Mouse (Mus musculus) limb, embryonic 13.5 days (tissue): Measurements from ENCODE around the gene Ear10. TPM values are rescaled to one million over a fixed set of nuclear protein-coding genes. Genes with fewer than 3 reads are reported as not detected.
"Not testable (repeated sequence)": the region's sequence is repeated elsewhere in the genome, so short reads cannot be mapped to it uniquely, and the experiment has no call there.

Source experiments
- ATAC-seq: fragments of 200-750 bp; cut with Nextera tagmentation; 2 replicates; pipeline ENCODE4 v1.8.0; 2017; ENCODE audit warnings: low read depth, moderate number of reproducible peaks, moderate TSS enrichment; ENCODE audit not compliant: low FRiP score
- H3K27ac ChIP-seq: fragments of 300-500 bp; sonication (generic); 2 replicates; pipeline ENCODE4 v1.5.1; 2015; ENCODE audit warnings: inconsistent platforms, mild to moderate bottlenecking, moderate library complexity
- H3K27me3 ChIP-seq: fragments of 300-500 bp; sonication (generic); 2 replicates; pipeline ENCODE4 v1.6.1; 2015; ENCODE audit warnings: mild to moderate bottlenecking, inconsistent platforms
- H3K36me3 ChIP-seq: fragments of 300-500 bp; sonication (generic); 2 replicates; pipeline ENCODE4 v1.6.1; 2015; ENCODE audit warnings: inconsistent platforms, mild to moderate bottlenecking, moderate library complexity
- H3K4me1 ChIP-seq: fragments of 300-500 bp; sonication (generic); 2 replicates; pipeline ENCODE4 v1.6.1; 2015; ENCODE audit warnings: inconsistent platforms
- H3K4me2 ChIP-seq: fragments of 300-500 bp; sonication (generic); replicated peaks from 2 replicates; pipeline ENCODE4 v1.6.1; 2015; ENCODE audit warnings: inconsistent platforms, mild to moderate bottlenecking, moderate library complexity
- H3K4me3 ChIP-seq: fragments of 300-500 bp; sonication (generic); 2 replicates; pipeline ENCODE4 v1.5.1; 2015; ENCODE audit warnings: moderate library complexity, mild to moderate bottlenecking, inconsistent platforms
- H3K9ac ChIP-seq: fragments of 300-500 bp; sonication (generic); 2 replicates; pipeline ENCODE4 v1.6.1; 2015; ENCODE audit warnings: mild to moderate bottlenecking, inconsistent platforms
- H3K9me3 ChIP-seq: fragments of 300-500 bp; sonication (generic); 2 replicates; pipeline ENCODE4 v1.6.1; 2016; ENCODE audit warnings: inconsistent platforms
- WGBS: fragments of 180-500 bp; shearing (Covaris S2); methylation state at CpG from one replicate; pipeline ENCODE4 v1.1.7; 2015; 5-methylcytosine and 5-hydroxymethylcytosine counted together
- polyA plus RNA-seq: library from polyadenylated mRNA; unstranded; fragments of >200 nt; fragmentation: Nextera tagmentation; extraction: Ambion mirVana; gene quantifications from 2 replicates; pipeline ENCODE4 v1.2.1, GENCODE M21; 2015

Ear10 gene
- polyA plus RNA-seq, result not detected in 2 replicates

GRCm38 (mm10) chr14:43923459-43923858, at the start of gene Ear10:
Ear10 (minus strand) TSS chr14:43923559.
- not testable (repeated sequence) for H3K4me3 ChIP-seq, H3K27me3 ChIP-seq, H3K27ac ChIP-seq, H3K4me1 ChIP-seq, H3K9ac ChIP-seq, H3K4me2 ChIP-seq, ATAC-seq, H3K9me3 ChIP-seq, H3K36me3 ChIP-seq
- 83% methylated on average over 3 of the region's 3 CpGs for WGBS

- H3K4me3 ChIP-seq, H3K27ac ChIP-seq, H3K9ac ChIP-seq, H3K9me3 ChIP-seq, H3K36me3 ChIP-seq, H3K4me2 ChIP-seq, ATAC-seq, H3K4me1 ChIP-seq, H3K27me3 ChIP-seq: not testable (repeated sequence)
- no CpG with 5 or more reads among the region's 2 CpGs for WGBS
Observed at GRCm38 (mm10) chr14:43956769-43957168, 33.4 kb upstream of the Ear10 start, which contains the start of gene Ang5. Ang5 (plus strand) TSS chr14:43957069.

DNA sequence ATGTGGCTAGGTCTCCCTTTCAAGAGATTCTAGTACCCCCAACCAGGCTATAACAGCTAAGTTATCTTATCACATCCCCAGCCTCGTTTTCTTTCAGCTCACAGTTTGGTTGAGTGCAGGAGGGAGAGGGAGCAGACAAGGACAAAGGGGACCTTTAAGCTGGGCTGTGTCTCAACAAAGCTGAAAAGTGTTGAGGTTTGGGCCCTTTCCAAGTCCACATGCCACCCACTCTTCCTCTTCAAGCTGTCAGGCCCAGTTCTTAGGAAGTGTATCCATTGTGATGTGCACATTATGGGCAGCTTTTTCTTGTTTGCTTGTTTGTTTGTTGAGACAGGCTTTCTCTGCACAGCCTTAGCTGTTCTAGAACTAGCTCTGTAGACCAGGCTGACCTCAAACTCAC, 31.7 kb upstream of the Ear10 start:
- H3K9me3 ChIP-seq, ATAC-seq, H3K27ac ChIP-seq, H3K27me3 ChIP-seq, H3K36me3 ChIP-seq, H3K4me1 ChIP-seq, H3K9ac ChIP-seq, H3K4me3 ChIP-seq, H3K4me2 ChIP-seq: not testable (repeated sequence)
- WGBS, result no CpG with 5 or more reads among the region's 1 CpGs

DNA sequence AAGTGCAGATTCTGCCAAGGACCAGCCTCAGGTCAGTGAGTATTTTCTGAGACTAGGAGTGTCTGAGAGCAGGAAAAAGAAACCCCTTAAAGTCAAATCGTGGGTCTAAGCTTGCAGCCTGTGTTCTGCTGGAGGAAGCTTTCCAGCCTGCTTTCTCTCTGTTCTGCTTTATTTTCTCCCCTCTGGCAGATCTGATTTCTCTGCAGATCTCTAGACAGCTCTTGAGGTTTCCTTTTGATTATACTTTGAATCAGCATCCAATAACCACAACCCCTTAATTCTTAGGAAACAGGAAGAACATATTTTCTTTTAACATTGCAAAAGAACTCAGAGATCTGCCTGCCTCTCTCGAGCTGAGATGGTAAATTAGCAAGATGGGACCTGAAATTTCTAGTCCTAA, 30.0 kb upstream of the Ear10 start:
- H3K4me3 ChIP-seq, ATAC-seq, H3K9me3 ChIP-seq, H3K27ac ChIP-seq, H3K9ac ChIP-seq, H3K4me2 ChIP-seq, H3K4me1 ChIP-seq, H3K36me3 ChIP-seq, H3K27me3 ChIP-seq: not testable (repeated sequence)
- WGBS, result 45% methylated on average over 2 of the region's 2 CpGs

DNA sequence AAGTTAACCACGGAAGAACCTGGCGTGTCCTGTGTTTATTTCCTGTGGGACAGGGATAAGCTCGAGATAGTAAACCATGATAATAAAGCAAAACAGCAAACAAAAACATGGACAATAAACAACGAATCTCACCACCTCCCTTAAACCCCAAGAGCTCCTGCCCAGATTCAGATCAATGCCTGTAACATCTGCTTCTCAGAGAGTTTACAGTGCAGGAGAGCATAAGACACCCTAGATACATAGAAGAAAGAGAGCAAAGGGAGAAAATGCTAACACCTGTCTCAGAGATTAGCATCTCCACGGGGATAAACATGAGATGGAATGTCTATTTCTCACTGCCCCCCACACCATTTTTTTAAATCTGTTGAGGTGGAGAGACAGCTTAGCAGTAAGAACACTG, 10.0 kb upstream of the Ear10 start:
- not testable (repeated sequence) for H3K4me3 ChIP-seq, ATAC-seq, H3K4me1 ChIP-seq, H3K9ac ChIP-seq, H3K27ac ChIP-seq, H3K36me3 ChIP-seq, H3K27me3 ChIP-seq, H3K4me2 ChIP-seq, H3K9me3 ChIP-seq
- 50% methylated on average over 5 of the region's 5 CpGs for WGBS

GRCm38 (mm10) chr14:43932991-43933390, 9.6 kb upstream of the Ear10 start:
- not testable (repeated sequence) for H3K9me3 ChIP-seq, ATAC-seq, H3K9ac ChIP-seq, H3K27me3 ChIP-seq, H3K4me2 ChIP-seq, H3K36me3 ChIP-seq, H3K27ac ChIP-seq, H3K4me3 ChIP-seq, H3K4me1 ChIP-seq
- WGBS, result 18% methylated on average over 8 of the region's 8 CpGs

DNA sequence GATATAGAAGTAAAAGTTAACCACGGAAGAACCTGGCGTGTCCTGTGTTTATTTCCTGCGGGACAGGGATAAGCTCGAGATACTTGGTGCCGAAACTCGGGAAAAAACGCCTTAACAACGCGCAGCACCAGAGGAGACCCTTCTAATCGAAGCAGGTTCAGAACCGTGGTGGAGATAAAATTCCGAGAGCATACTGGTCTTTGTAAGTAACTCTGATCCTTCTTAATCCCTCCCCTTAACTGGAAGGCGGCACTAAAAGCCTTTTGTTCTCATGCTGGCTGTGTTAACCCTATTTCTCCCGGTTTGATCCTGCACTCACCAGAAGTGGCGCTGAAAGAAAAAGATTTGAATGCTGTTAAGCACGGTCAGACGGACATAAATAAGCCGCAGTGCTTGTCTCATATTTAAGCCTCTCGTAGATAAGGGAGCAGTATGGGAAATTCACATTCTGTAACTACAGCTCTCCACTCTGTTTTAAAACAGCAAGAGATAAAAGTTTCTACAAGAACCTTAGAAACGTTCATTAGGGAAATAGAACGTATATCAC, 2.1 kb upstream of the Ear10 start:
- peak overlapping the region; percentile 76; the same call in 1 of the 2 replicates for H3K27ac ChIP-seq
- H3K36me3 ChIP-seq, H3K9me3 ChIP-seq, H3K27me3 ChIP-seq, H3K4me1 ChIP-seq: not testable (repeated sequence)
- H3K9ac ChIP-seq, result peak overlapping the region; percentile 67
- 4% methylated on average over 21 of the region's 21 CpGs for WGBS
- ATAC-seq, result peak; percentile 89; the same call in 1 of the 2 replicates
- H3K4me3 ChIP-seq, result peak overlapping the region; percentile 50
- H3K4me2 ChIP-seq, result peak overlapping the region; percentile 59

GRCm38 (mm10) chr14:43924688-43925403, 1.5 kb upstream of the Ear10 start, which contains the start of gene Gm8113:
Gm8113 (plus strand) TSS chr14:43925390.
- H3K4me2 ChIP-seq, result peak within 1 kb of the TSS; percentile 59
- H3K36me3 ChIP-seq, H3K4me1 ChIP-seq, H3K27me3 ChIP-seq, H3K9me3 ChIP-seq: not testable (repeated sequence)
- ATAC-seq, result peak; percentile 98
- peak within 1 kb of the TSS; percentile 76; the same call in 1 of the 2 replicates for H3K27ac ChIP-seq
- 7% methylated on average over 10 of the region's 10 CpGs for WGBS
- peak within 1 kb of the TSS; percentile 50 for H3K4me3 ChIP-seq
- H3K9ac ChIP-seq, result peak within 1 kb of the TSS; percentile 67

- H3K9me3 ChIP-seq, ATAC-seq, H3K4me3 ChIP-seq, H3K4me1 ChIP-seq, H3K4me2 ChIP-seq, H3K9ac ChIP-seq, H3K36me3 ChIP-seq, H3K27ac ChIP-seq, H3K27me3 ChIP-seq: not testable (repeated sequence)
Observed at GRCm38 (mm10) chr14:43918214-43918613, 5.1 kb downstream of the Ear10 start.

- not testable (repeated sequence) for H3K9ac ChIP-seq, H3K27me3 ChIP-seq, H3K9me3 ChIP-seq, H3K4me3 ChIP-seq, H3K27ac ChIP-seq, H3K4me1 ChIP-seq, H3K4me2 ChIP-seq, ATAC-seq, H3K36me3 ChIP-seq
- 78% methylated on average over 3 of the region's 3 CpGs for WGBS
Observed at GRCm38 (mm10) chr14:43898577-43898976, 24.8 kb downstream of the Ear10 start.

GRCm38 (mm10) chr14:43895357-43895756, 28.0 kb downstream of the Ear10 start:
- H3K36me3 ChIP-seq, H3K27ac ChIP-seq, ATAC-seq, H3K4me1 ChIP-seq, H3K9ac ChIP-seq, H3K9me3 ChIP-seq, H3K27me3 ChIP-seq, H3K4me3 ChIP-seq, H3K4me2 ChIP-seq: not testable (repeated sequence)
- 42% methylated on average over 1 of the region's 2 CpGs for WGBS

DNA sequence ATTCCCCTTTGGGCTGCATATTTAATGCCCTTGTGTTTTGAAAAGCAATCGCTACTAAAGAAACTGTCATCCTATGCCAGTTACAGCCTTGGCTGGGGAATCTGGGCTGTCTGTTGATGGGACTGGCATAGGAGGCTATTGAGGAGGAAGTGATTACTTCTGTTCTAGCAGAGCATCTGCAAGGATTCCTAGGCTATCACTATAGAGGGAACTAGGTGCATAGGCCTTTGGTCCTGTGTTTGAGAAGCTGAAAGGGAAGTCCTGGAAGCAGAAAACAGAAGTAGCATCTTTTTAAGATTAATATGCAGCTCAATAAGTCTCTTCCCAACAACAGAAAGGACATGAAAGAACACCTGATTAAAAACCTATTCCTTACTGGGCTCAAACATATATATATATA, 32.1 kb downstream of the Ear10 start:
- H3K4me3 ChIP-seq, H3K27me3 ChIP-seq, H3K9ac ChIP-seq, H3K4me1 ChIP-seq, H3K36me3 ChIP-seq, H3K4me2 ChIP-seq, H3K27ac ChIP-seq, ATAC-seq, H3K9me3 ChIP-seq: not testable (repeated sequence)
- WGBS, result 92% methylated on average over 1 of the region's 1 CpGs

GRCm38 (mm10) chr14:43886235-43886634, 37.1 kb downstream of the Ear10 start:
- 52% methylated on average over 1 of the region's 1 CpGs for WGBS
- not testable (repeated sequence) for H3K9me3 ChIP-seq, H3K4me3 ChIP-seq, H3K9ac ChIP-seq, H3K27ac ChIP-seq, H3K4me2 ChIP-seq, ATAC-seq, H3K36me3 ChIP-seq, H3K4me1 ChIP-seq, H3K27me3 ChIP-seq
